Mouse (Mus musculus): ENCODE results near the gene H1f0.

Gene H1f0

DNA sequence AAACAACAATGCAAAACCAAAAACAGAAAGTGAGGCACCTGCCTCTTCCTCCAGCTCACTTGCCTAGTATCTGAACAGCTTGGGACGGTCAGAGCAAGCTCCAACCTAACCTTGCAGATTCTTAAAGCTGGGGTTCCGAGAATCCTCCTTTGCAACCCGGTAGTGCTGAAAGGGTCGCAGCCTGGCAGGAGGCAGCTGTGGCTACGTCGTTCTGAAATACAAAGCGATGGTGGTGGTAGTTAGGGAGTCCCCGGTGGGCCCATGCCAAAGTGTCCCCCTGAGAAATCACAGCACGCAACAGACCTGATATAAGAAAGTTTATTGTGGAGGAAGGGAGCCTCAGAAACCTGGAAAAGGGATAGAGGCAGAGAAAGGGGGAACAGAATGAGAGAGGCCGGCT lies 10.1 kb downstream of the H1f0 start:
- no peak for DNase-seq (ENCODE audit: low read depth)

DNA sequence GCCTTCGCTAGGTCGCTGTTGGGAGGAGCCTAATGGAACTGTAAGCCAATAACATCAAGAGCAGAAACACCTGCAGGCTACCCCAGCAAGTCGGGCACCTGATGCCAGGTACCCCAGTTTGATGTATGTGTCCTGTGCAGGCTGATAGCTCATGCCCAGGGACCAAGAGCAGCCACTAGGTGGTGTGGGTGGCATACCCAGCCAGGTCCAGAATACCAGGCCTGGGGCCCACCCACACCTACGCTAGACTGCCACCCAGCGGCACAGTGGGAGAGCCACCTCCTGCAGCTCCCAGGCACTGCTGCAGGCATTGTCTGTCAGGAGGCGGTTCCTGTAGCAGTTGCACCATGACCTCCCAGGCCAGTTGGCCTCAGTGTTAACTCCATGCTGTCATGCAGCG lies 10.6 kb downstream of the H1f0 start:
- peak; percentile 92 for DNase-seq (ENCODE audit: low read depth)

DNA sequence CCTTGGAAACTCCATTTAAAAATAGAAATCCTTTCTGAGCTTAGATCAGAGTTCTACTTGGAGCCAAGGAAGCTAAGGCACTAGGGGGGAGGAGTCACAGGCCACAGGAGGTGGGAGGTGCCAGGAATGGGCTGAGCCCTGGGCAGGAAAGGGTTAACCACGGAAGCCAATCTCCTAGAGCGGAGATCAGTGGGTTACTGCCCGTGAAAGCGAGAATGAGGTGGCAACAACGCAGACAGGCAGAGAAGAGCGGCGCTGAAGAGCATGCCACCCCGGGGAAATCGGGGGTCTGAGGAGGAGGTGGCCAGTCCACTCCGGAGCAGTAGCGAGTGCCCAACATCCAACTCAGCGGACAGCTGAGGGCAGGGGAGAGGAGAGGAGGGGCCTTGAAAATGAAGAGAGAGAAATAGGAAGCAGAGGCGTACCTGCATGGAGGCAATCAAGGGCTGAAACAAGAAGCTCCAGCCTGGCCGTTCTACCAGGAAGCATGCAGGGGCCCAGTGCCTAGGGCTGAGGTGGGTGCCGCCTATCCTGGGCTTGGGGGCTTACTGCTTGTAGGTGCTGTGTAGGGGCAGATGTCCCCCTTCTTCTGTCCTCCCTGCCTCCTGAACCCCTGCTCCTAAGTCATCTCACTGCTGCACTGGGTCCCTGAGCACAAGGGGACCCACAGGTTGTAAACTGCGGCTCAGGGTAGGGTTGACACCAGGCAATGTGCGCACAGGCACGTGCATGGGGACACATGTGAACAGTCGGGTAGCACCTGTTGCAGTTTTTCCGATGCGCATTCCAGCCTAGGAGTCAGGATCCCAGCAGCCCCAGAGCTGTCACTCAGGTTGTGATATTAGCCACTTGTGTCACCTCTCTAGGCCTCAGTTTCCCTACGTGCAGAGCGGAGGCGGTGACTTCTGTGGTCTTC lies 12.5 kb downstream of the H1f0 start:
- DNase-seq (ENCODE audit: low read depth): peak; percentile 54

DNA sequence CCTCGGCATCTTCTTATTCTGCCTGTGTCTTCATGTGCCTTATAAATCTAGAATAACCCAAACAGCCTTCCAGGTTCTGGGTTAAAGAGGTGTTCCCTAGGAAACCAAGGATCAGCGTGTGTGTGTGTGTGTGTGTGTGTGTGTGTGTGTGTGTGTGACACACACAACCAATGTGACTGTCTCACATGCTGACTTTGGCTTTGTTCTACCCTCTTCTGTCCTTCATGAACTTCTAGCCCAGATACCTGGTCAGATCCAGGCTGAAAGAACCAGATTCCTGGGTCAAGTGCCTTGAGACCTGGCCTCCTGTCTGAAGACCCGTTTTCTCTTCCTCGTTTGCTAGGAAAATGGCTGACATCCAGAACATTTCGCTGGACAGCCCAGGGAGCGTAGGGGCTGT lies 13.3 kb downstream of the H1f0 start, which contains the start of gene Galr3:
Gene Galr3, plus strand, starts transcription at position 301 of the 400 bp plus-strand sequence.
- DNase-seq (ENCODE audit: low read depth): no peak

DNA sequence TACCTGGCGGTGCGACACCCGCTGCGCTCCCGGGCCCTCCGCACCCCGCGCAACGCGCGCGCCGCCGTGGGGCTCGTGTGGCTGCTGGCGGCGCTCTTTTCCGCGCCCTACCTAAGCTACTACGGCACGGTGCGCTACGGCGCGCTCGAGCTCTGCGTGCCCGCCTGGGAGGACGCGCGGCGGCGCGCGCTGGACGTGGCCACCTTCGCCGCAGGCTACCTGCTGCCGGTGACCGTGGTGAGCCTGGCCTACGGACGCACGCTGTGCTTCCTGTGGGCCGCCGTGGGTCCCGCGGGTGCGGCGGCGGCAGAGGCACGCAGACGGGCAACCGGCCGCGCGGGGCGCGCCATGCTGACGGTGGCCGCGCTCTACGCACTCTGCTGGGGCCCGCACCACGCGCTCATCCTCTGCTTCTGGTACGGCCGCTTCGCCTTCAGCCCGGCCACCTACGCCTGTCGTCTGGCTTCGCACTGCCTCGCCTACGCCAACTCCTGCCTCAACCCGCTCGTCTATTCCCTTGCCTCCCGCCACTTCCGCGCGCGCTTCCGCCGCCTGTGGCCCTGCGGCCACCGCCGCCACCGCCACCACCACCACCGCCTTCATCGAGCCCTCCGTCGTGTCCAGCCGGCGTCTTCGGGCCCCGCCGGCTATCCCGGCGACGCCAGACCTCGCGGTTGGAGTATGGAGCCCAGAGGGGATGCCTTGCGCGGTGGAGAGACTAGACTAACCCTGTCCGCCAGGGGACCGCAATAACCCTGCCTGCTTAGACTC lies 14.7 kb downstream of the H1f0 start:
- DNase-seq (ENCODE audit: low read depth): no peak

DNA sequence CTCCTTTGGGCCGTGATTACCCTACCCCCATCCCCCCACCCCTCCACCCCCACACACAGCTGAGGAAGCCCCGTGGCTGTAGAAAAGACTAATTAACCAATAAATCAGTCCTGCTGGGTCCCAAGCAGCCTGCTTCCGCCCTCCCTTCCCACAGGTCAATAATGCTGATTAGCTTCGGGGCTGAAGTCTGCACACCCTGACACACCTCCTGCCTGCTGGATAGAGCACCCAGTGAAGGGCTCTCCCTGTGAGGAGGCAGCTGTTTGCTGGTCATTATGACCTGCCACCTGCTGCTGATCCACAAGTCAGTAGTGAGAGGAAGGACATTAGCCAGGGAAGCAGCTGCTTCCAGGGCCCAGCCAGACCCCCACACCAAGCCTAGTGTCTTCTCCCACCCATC lies 16.6 kb downstream of the H1f0 start:
- DNase-seq (ENCODE audit: low read depth): no peak

DNA sequence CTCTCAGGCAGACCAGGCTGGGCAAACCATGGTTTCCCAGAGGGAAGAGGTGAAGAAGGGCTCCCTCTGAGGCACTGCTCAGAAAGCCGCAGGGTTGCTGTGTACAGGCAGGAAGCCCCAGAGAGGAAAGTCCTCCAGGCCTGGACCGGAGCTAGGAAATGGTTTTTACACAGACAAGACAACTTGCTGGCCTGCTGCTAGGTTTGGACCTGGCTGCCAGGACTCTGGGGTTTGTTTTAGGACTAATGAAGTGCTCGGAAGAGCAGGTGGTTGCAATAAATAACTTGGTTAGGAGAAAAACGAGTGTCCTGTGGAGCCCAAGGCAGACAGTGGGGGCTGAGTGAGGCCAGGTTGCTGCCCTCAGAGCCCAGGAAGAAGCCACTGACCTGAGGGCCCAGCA lies 19.9 kb downstream of the H1f0 start:
- no peak for DNase-seq (ENCODE audit: low read depth)

DNA sequence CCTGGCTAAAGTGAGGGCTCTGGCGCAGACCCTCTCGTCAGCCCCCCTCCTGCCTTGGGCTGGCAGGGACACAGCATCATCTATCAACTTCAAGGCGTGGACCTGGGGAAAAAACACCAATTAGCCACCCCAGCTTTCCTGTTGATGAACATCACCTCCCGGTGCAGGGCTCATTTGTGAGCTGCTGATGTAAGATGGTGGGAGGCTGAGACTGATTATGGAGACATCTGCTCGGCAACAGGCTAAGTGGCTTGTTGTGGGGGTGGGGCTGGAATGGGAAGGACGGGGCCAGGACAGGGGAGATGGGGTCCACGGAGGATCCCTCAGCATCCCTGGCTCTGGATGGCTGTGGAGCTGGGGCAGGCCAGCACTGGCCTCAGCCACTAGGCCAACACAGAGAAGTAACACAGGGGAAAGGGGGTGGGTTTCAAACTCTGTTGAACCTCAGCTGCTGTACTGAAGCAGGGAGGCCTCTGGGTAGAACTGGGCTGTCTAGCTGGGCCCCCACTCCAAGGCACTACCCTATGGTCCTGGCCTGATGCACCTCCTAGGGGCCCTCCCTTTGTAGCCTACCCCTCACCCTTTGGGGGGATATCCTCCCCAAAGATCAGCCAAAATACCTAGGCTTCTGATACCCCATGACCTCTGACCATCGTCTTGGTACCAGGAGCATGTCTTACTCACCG lies 22.1 kb downstream of the H1f0 start:
- no peak for DNase-seq (ENCODE audit: low read depth)

DNA sequence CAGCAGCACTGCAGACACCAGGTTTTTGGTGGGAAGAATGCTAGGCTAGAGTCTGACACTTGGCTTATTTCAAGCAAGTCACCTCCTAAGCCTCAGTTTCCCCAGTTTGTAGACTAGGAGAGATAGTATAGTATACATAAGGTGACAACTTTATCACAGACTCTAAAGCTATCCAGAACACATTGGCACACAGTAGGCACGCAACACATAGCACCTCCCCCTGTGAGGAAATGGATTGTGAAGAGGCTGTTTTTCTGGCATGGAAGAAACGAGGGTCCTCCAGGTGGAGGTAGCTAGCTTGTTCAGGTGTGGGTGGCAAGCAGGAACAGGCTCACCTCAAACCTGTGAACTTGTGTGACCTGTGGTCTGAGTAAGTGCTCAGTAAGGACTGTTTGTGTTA lies 22.7 kb downstream of the H1f0 start:
- no peak for DNase-seq (ENCODE audit: low read depth)

DNA sequence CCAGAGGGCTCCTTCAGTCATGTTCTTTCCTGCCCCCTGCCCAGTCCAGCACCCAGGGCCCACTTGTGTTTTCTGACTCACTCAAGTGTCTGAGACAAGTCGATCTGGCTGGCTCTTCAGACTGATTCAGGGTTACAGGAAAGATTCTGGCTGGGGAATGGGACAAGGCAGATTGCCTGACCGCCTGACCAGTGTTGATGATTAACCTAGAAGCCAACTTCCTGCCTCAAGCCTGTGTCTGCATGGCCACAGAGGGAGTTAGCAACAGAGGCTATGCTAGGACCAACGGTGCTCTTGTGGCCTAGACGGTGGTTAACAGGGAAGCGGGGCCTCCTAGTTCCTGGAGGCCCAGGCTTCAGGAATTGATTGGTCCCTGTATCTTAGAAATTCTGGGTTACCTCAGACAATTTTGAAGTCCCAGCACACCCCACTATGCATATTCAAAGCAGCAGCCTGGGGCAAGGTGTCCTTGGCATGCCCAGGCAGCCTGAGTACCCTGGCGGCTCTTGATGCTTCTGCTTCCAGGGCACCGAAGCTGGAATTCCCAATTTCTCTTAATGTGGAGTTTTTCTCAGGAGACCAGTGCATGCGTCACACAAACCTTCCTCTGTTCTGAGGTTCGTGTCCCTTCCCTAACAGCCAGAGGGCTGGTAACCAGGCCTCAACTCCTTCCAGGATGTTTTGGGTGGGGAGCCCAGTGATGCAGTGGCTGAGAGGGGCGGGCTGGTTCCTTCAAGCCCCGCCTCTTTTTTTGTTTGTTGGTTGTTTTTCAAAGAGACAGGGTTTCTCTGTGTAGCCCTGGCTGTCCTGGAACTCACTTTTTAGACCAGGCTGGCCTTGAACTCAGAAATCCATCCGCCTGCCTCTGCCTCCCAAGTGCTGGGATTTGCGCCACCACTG lies 23.5 kb downstream of the H1f0 start:
- DNase-seq (ENCODE audit: low read depth): no peak

DNA sequence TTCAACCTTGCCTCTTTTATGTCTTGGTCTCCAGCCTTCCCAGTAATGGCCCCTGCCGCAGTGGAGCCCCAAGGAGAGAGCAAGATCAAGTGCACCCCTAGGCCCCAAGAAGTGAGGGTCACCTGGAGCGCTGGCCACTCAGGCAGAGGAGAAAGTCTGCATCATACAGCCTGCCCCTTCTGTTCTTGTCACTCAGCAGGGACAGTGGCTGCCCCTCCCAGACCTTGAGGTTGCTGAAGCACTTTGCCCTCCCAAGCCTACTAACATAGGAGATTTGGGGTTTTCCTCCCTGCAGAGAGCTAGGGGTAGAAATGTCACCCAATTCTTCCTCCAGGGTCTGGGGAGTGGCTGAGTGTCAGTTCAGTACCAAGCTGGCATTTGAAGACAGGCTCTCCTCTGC lies 24.1 kb downstream of the H1f0 start:
- DNase-seq (ENCODE audit: low read depth): no peak

DNA sequence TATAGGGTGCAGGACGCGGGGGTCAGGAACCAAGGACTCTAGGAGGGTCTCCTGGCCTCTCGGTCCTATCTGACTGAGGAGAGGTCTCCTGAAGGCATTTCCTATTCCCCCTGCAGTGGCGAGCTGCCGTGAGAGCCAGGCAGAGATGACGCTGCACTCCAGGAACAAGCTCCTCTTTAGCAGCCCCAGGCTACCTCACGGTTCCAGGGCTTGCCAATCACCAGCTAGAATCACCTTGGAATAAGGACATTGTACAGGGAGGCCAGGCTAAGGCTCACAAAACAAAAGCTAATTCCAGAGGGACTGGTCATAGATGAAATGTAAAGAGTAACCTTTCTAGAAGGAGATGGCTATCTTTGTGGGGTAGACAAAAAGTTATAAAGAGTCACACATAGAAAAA lies 28.4 kb downstream of the H1f0 start:
- DNase-seq (ENCODE audit: low read depth): no peak

DNA sequence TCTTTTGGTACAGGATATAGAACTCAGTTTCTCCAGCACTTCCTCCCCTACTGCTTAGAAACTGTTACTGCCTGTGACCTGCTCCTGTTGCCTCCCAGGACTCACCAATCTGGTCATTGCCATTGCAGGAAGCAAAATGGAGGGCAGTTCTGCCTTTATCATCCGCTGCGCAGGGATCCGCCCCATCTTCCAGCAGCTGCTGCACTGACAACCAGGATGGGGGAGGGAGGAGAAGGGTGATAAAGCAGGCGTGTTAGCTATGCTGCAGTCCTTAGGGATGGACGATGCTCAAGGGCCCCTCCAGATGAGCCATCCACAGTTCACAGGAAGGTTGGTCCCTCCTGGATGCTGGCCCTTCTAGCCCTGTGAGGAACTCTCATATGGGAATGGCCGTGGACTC lies 29.6 kb downstream of the H1f0 start:
- DNase-seq (ENCODE audit: low read depth): no peak

DNA sequence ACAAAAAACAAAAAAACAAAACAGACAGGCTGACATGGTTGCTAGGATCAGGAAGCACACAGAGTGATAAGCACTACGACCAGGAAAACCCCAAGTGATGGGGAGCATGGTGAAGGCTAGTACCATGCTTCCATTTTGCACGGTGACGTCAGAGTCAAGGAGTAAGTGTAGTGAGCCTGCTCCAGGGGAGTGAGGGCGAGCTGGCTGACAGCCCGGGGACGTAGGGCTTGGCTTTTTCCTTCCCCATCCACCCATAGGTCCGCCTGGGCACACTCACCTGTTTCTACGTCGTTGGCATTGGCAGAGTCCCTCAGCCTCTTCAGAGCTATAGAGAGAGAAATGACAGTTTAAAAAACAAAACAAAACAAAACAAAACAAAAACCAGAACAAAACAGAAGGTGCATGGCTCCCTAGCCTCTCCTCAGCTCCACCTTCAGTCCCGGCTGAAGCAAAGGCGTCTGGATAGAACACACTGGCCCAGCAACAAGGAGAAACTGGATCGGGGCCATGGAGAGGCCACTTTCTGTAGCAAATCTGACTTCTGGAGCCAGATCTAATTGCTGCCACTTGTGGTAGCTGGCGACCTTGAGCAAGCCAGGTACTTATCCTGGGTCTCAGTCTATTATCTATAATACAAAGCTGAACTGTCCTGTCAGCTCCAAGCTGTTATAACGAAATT lies 32.8 kb downstream of the H1f0 start:
- no peak for DNase-seq (ENCODE audit: low read depth)

DNA sequence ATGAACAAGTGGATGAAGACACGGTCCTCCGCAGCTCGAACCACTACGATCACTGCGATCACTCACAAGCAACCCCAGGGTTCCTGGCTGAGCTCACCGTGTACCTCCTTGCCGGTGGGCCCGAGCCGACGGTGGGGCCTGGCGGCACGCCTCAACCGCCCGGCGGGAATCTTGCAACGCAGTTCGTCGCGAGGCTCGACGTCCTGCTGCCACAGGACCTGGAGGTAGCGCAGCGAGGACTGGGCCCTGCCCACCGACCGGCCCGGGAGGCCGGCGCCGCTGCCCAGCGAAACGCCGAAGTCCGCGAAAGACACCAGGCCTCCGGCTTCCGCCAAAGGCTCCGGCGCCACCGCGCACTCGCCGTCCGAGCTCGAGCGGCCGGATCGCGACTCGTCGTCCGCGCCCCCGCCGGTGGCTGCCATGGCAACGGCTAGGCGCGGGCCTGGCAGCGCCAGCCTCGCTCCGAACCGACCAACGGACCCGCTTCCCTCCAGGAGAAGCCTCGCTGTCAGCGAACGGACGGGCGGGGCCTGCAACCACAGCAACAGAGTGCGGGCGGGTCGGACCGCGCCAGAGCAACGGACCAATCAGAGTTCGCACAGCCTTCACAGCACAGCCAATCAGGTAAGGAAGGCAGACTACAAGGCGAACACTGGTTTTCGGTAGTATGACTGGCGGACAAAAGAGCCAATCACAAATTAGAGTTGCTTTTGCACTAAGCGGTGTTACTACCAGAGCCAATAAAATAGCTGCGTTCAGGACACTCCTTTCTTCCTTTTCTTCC lies 34.3 kb downstream of the H1f0 start, which contains the start of gene Ankrd54:
Gene Ankrd54, minus strand, starts transcription at position 518 of the 784 bp plus-strand sequence.
- DNase-seq (ENCODE audit: low read depth): peak; percentile 96

DNA sequence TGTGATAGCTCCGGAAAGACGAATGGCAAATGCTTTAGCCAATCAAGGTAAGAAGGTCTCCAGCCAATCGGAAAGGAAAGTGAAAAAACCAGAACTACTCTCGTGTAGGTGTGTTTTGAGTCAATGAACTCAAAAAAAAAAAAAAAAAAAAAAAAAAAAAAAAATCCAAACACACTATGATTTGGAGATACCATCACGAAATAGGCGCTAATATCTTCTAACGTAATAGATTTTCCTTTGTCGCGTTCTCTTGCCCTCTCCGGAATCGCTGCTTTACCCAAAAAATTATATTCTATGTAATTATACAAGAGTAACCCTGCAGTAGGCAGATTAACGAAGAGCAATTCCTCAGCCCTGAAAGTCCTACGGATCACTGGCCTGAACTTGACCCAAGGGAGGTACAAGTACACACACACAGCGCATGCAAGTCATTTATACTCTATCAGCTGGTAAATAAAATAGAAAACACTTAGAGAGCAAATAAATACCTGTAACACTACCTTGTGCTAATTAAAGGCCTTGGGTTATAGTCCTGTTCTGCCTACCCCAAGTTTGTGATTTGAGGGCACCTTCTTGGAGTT lies 35.0 kb downstream of the H1f0 start:
- no peak for DNase-seq (ENCODE audit: low read depth)

DNA sequence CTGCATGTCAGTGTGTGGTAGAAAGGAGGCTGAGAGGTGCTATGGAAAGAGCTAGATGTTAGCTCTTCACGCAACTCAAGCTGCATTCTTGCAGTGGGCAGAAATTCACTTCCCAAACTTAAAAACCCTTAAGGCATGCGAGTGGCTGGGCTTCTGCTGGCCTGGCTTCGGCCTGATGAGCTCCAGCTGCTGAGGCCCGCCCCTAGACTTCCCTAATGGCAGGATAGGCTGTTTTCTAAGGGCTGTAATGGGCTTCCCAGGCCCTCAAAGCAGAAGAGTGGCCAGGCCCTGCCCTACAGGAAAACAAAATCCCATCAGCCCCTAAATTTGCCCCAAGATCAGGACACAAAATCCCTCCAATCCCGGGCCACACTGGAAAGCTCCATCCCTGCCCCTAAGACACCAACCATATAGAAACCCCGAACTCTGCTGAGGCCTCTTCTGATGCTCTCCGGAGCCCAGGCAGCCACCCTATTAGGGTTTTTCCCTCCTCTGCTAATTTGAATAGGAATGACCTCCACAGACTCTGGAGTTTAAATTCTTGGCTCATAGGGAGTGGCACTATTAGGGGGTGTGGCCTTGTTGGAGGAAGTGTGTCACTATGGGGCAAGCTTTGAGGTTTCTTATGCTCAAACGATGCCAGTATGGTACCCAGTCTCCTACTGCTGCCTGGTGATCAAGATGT lies 37.0 kb downstream of the H1f0 start:
- DNase-seq (ENCODE audit: low read depth): no peak

DNA sequence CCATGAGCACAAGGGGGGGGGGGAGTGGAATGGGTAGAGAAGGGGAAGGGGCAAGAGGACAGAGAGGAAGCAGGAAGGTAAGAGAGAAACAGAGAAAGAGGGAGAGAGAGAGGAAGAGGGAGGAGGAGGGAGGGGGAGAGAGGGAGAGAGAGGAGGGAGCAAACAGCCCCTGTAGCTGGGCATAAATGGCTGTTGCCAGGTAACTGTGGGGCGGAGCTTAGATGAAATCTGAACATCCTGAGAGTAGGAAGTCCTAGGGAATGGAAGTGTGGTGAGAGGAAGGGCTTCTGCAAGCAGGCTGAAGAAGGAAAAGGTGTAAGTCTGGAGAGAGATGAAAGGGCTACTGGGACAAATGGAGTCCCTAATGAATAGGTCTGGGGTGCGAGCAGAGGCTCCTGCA lies 38.0 kb downstream of the H1f0 start:
- no peak for DNase-seq (ENCODE audit: low read depth)

DNA sequence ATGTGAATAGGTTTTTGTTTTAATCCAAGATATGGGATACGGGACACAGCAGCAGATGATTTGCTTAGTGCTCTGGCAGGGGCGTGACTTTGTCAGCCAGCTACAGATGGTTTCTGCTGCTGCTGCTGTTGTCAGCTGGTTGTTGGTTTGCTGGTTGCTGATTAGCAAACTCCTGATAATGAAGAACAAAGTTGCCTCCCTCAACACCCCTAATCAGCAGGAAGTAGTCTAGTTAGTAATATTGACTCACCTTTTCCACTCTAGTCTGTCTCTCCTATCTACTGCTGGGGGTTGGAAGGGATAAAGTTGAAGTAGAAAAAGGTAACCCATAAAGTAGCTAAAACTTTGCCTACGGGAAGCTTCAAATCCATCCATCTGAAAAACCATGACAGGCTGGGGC lies 39.4 kb downstream of the H1f0 start:
- no peak for DNase-seq (ENCODE audit: low read depth)
